Mouse (Mus musculus) MEL-GATA-1-ER (cell line): ENCODE measurements around the gene Pdyn.

Experiments
- DNase-seq: peaks from one replicate; pipeline ENCODE4 v3.0.0-alpha.2; 2012; ENCODE audit warnings: low read depth; ENCODE audit errors: extremely low read depth

The Pdyn gene

DNA sequence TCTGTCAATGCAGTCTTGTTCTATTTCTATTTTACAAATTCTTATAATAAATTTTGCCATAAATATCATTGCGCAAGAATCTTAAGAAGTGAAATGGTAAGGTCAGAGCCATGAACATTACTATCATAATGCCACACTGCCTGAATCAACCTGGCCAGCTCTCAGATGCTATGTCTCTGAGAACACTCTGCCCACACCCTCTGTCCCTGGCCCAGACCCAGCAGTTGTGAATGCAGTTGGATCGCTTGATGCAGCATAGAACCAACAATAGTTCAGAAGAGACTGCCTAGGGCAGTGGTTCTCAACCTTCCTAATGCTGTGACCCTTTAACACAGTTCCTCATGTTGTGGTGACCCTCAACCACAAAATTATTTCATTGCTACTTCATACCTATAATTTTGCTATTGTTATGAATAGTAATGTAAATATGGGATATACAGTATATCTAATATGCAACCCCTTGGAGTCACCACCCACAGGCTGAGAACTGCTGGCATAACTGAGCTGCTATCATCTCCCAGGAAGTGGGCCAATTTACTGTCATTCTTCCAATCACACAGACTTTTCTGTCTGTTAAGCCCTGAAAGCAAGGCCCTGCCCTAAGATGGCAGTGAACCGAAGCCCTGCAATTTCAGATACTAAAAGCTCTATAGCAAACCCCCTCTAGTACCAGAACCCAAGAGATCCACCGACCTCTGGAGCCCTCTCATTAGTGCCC, 45.3 kb downstream of the Pdyn start:
- DNase-seq = no peak

GRCm38 (mm10) chr2:129653632-129654031, 46.0 kb downstream of the Pdyn start:
- no peak for DNase-seq

- no peak for DNase-seq
Observed at GRCm38 (mm10) chr2:129652616-129653015, 47.0 kb downstream of the Pdyn start.
